Mouse (Mus musculus): ENCODE measurements around the gene Izumo1r. TPM values are rescaled to one million over a fixed set of nuclear protein-coding genes. Genes with fewer than 3 reads are reported as not detected.

The Izumo1r gene
- 0.95 TPM in 2 replicates for polyA plus RNA-seq (2012; rRNA removed)

DNA sequence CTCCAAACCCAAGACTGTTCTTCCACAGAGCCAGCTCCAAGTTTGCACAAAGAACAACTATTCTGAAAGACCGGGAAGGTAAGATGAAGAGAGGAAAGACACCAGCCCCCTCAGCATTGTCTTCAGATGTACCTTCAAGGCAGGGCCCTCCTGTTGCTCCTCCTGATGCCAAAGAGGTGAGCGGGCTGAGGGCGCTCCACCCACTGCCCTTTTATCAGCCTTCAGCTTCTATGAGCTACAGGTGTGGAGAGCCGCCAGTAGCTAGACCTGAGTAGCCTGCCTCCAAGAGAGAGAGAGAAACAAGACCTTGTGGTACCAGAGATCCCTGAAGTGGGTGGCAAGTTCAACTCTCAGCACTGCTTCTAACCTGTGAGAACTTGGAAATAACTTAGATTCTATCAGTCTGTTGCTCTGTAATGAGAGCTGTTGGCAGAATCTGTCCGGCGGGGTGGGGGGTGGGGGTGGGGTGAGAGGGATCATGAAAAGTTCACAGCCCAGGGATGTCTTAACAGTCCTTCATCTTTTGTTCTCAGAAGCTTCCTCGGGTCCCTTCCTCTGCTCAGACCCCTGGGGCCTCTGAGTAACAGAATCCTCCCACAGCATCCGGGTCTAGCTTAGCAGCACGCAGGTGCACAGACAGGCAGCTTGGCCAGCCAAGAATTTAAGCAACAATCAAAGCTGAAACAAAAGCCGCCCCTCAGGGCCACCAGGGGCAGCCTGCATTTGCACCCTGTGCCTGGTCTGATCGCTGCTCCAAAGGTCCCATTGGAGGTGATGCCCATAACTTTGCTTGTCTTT, at the start of gene Izumo1r:
TSS of gene Izumo1r (minus strand) at position 369 of the 798 bp plus-strand sequence.

DNA sequence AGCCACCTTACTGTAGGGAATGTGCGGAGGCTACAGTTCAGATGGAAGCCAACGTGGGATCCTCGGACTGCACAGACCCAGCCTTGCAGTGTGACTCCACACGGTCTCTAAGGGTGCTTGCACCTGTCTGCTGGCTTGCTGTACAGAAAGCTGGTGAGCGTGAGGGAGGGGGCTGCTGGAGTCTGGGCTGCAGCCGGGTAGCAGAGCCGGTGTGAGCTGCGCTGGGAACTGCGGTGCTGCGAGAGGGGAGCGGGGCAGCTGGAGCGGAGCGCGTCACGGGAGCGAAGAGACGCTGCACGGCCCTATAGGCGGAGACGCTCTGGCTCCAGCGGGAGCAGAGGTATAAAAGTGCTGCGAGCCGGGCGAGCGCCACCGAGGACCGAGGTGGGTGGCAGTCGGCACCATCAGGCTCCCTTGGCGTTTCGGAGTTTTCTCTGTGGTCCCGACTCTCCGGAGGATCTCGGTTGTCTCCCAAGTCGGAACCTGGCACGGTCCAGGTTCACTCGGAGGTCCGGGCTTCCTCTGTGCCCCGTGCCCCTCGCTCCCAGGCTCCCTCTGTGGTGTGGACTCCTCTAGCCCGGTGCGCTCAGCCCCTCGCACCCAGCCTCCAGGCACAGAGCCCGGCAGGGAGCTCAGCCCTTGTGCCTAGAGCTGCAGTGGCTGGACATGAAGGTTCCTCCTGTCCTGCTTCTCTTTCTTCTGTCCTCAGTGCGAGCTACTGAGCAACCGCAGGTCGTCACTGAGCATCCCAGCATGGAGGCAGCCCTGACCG, 43.7 kb downstream of the Izumo1r start, which contains the start of gene Gpr83:
TSS of gene Gpr83 (plus strand) at position 343 of the 772 bp plus-strand sequence.

Other genes with a start within 250 kb of the Izumo1r start
- 4.6 and 4.9 TPM in 2 replicates for gene Piwil4, start 163.2 kb downstream of the Izumo1r start, polyA plus RNA-seq (2012; rRNA removed)
- 66.1 and 74.8 TPM in 2 replicates for gene Fut4, start 151.6 kb downstream of the Izumo1r start, polyA plus RNA-seq (2012; rRNA removed)
- not detected in 2 replicates for gene 1700012B09Rik, start 132.9 kb downstream of the Izumo1r start, polyA plus RNA-seq (2012; rRNA removed)
- 1.8 and 2.6 TPM in 2 replicates for gene Mre11a, start 119.3 kb downstream of the Izumo1r start, polyA plus RNA-seq (2012; rRNA removed)
- gene Ankrd49, start 119.1 kb downstream of the Izumo1r start, polyA plus RNA-seq (2012; rRNA removed): 3.8 and 4.5 TPM in 2 replicates
- 0.58 and 1.1 TPM in 2 replicates for gene Gpr83, start 43.7 kb downstream of the Izumo1r start, polyA plus RNA-seq (2012; rRNA removed)
- 64.7 and 71.3 TPM in 2 replicates for gene Panx1, start 141.5 kb upstream of the Izumo1r start, polyA plus RNA-seq (2012; rRNA removed)
- gene Hephl1, start 208.2 kb upstream of the Izumo1r start, polyA plus RNA-seq (2012; rRNA removed): not detected in 2 replicates

All from colon, adult 2 months (tissue).